Mouse (Mus musculus) heart, adult 2 months (tissue): ENCODE measurements at regions not wholly inside any gene's neighbourhood (a gene's known extent, or its start where the extent isn't known, plus 50 kb on each side); places are given as distances from the start of the nearest gene placed in this dataset.

Source experiments
- CTCF ChIP-seq: fragments of 200-600 bp; IDR thresholded peaks from 2 replicates; pipeline ENCODE4 v1.8.1; 2022; ENCODE audit warnings: antibody characterized with exemption, mild to moderate bottlenecking, moderate library complexity
- EP300 ChIP-seq: fragments of 200-500 bp; IDR thresholded peaks from 2 replicates; pipeline ENCODE4 v1.6.1; 2011; ENCODE audit warnings: low read depth, low read length, control low read depth; ENCODE audit not compliant: insufficient read depth

GRCm38 (mm10) chr9:98176701-98177380, 110.4 kb upstream of the Nmnat3 start:
- no peak for TF ChIP-seq CTCF
- no peak for TF ChIP-seq EP300
